Mouse (Mus musculus): ENCODE results near the gene Rps10. TPM values are rescaled to one million over a fixed set of nuclear protein-coding genes. Genes with fewer than 3 reads are reported as not detected.

Gene Rps10
- 100 to 1,000 TPM; 914 to 952 TPM for polyA plus RNA-seq (2017; shearing (Covaris generic))

DNA sequence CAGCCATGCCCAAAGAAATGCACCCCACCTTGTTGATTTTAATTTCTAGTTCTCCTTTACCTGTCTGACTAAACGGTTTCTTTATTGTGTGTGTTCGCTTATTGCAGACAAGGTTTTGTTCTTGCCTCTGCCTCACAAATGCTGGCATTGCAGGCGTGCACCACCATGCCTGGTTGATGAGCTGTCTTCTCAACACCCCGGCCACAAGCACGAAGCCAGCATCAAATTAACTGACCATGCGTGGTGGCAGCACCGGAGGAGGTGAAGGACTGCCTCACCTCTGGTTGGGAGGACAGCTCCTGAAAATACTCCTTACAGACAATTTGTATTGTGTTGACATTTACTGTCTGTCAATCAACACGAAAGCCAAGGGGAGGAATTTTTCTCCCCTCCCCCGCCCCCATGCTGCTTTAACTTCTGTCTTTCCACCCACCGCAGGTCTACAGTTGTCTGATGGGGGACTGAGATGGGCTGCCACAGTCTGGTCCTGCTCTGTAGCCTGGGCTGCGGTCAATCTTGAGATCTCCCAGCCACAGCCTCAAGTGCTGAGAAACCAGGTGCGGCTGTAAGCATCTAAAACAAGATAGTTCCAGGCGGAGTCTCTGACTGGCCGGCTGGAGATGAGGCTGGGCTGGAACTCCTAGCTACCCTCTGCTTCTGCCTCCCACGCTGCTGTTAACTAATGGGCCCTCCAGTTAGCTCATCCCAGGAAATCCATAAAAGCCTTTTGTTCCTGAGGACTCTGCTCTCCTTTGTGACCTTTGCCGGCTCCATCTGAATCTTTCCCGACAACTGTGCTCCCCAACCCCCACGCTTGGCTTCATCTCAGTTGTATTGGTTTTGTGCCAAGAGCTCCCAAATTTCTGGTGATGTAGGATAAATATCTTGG, at the start of gene Rps10:
Gene Rps10, minus strand, starts transcription at position 538 of the 889 bp plus-strand sequence.

GRCm38 (mm10) chr17:27655089-27656010, 18.9 kb upstream of the Rps10 start, which contains the start of gene Pacsin1:
TSS of gene Pacsin1 (plus strand) at chr17:27655509.

DNA sequence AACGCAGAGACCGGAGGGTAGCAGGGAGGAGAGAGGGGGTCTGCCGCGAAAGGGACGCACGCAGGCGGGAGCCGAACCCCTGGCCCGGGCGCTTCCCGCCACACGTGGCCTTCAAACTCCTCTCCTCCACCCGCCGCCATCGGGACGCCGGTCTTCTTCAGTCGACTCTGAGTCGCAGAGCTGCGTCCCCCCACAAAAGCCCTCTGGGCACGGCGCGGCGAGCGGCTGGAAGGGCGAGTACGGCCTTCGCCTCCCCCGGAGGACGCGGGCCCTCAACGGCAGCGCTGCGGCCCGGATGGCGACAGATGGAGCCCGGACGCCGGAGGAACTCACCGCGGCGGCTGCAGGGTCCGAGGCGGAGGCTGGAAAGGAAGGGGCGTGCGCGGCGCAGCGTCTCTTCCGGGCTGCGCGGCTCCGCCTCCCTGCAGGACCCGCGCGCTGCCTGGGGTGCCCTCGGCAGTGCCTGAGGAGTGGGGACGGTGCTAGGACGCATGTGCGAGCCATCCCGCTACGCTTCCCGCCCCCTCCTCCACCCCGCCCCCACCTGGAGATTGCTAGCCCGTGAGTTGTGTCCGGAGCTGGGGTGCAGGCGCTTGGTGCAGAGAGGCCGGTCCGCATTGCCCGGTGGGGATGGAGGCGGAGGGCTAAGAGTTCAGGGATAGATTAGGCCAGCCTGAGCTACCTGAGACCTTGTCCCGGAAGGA, 1.4 kb downstream of the Rps10 start, which contains the start of gene RPS10-NUDT3:
Gene RPS10-NUDT3, minus strand, starts transcription at position 352 of the 704 bp plus-strand sequence.

DNA sequence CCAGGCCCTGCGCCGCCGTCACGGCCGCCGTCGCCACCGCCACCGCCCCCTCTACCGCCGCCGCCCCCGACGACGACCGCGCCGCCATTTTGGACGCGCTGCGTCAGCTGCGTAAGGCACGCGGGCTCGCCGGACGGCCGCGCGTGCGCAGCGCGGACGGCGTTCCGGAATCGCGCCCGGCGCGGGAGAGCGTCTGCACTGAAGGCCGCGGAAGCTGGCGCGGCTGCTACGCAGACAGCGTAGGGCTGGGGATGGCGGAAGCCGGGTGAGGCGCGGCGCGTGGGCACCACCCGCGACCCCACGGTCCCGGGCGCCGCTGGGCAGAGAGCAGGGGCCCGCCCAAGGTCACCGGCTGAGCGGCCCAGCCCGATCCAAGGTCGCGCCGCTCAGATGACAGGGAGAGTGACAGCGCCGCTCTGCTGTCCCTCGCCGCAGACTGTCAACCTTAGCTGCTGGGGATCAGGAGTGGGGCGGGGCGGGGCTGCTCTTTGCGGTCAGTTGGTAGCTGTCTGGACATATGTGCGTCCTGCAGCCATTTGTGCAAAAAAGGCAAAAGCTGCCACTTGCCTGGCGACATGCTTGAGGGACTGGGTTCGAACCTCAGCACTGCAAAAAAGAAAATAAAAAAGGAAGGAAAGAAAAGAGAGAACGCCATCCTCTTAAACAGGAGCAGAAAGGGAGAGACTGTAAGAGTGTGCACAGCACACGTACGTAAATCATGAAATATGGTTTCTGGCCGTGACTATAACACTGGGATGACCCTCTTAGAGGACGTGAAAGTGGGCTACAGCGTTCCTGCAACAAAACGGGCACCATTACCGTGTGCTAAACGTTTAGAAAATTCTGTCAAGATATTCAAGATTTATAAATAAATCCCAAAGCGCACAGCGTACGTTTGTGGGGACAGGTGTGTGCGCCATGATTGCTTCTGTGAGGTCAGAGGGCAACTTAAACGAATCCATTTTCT, 12.8 kb downstream of the Rps10 start, which contains the start of gene Nudt3:
Gene Nudt3, minus strand, starts transcription at position 136 of the 967 bp plus-strand sequence.

Other genes with a start within 250 kb of the Rps10 start
- gene Grm4, start 115.3 kb downstream of the Rps10 start, polyA plus RNA-seq (2017; shearing (Covaris generic)) = under 1 TPM in 1 of 2 experiments, not detected in 1; 0.66 TPM
- 10 to 100 TPM; 73.6 to 75.1 TPM for gene Hmga1, start 80.2 kb downstream of the Rps10 start, polyA plus RNA-seq (2017; shearing (Covaris generic))
- gene AI413582, start 70.9 kb downstream of the Rps10 start, polyA plus RNA-seq (2017; shearing (Covaris generic)) = 100 to 1,000 TPM; 125 to 170 TPM
- gene Nudt3, start 13.2 kb downstream of the Rps10 start, polyA plus RNA-seq (2017; shearing (Covaris generic)) = 10 to 100 TPM; 76.6 to 97.6 TPM
- not detected for gene RPS10-NUDT3, start 1.4 kb downstream of the Rps10 start, polyA plus RNA-seq (2017; shearing (Covaris generic))
- 10 to 100 TPM; 59.2 to 67.8 TPM for gene Pacsin1, start 18.8 kb upstream of the Rps10 start, polyA plus RNA-seq (2017; shearing (Covaris generic))
- 1 to 10 TPM in 1 of 2 experiments, under 1 TPM in 1; 0.57 to 2.9 TPM for gene Spdef, start 92.3 kb upstream of the Rps10 start, polyA plus RNA-seq (2017; shearing (Covaris generic))
- gene D17Wsu92e, start 184.0 kb upstream of the Rps10 start, polyA plus RNA-seq (2017; shearing (Covaris generic)) = 10 to 100 TPM; 19.5 to 35.5 TPM
- 100 to 1,000 TPM; 165 to 185 TPM for gene Snrpc, start 201.5 kb upstream of the Rps10 start, polyA plus RNA-seq (2017; shearing (Covaris generic))
- gene Uhrf1bp1, start 219.8 kb upstream of the Rps10 start, polyA plus RNA-seq (2017; shearing (Covaris generic)) = 1 to 10 TPM; 2.6 to 3.0 TPM